Mouse (Mus musculus) gastrocnemius, adult 2 months (tissue): ENCODE results near the gene Ripor2. TPM values are rescaled to one million over a fixed set of nuclear protein-coding genes. Genes with fewer than 3 reads are reported as not detected.

Experiments used
- DNase-seq: peaks from one replicate; pipeline ENCODE4 v3.0.0; 2022
- H3K27ac ChIP-seq: fragments of 200-600 bp; 2 replicates; pipeline ENCODE4 v1.8.1; 2022; ENCODE audit warnings: mild to moderate bottlenecking
- H3K4me3 ChIP-seq: fragments of 200-600 bp; 2 replicates; pipeline ENCODE4 v1.8.1; 2022; ENCODE audit warnings: mild to moderate bottlenecking, moderate library complexity
- CTCF ChIP-seq: fragments of 200-600 bp; IDR thresholded peaks from 2 replicates; pipeline ENCODE4 v1.8.1; 2022; ENCODE audit warnings: antibody characterized with exemption, mild to moderate bottlenecking, moderate library complexity
- intact Hi-C: fragments of 180-260 bp; cut with DNase I; formaldehyde crosslinking; loops from one replicate; pipeline ENCODE4 v1.15.1; 2025
- total RNA-seq, 2 experiments: library from RNA; stranded (reverse); gene quantifications; 2 replicates each; pipeline ENCODE4 v1.2.3; 2021

Ripor2 gene
- total RNA-seq, 2 experiments from 2014 or later: 3.7 to 6.1 TPM

DNA sequence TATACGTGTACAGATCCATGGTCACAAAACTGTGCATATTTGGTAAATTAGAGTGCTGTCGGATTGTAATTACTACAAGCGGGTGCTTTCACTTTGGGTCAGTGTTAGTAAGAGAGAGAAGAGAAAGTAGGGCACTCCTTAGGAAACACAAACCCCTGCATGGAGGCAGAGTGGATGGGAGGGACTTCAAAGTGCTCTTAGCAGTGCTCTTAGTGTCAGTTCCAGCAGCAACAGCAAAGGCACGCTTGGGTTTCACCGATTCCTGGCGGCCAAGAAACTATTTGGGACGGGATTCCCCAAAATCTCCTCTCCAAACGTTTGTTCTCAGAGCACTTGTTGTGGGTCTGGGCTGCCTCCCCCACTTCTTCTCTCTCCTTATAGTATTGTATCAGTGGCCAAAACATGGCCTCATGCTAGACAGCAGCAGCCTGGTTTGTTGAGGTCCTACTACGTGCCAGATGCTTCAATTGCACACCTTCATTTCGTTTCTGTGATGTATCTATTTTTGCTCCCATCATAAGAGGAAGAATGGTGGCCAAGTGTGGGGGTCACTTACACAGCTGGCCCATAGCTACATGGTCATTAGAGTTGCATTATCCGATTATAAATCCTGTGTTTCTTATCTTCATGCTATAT is 14.7 kb upstream of the Ripor2 start:
- DNase-seq: no peak
- TF ChIP-seq CTCF: no peak
- intact Hi-C loops: no loop called here
- no peak overlapping the region for H3K27ac ChIP-seq
- no peak overlapping the region for H3K4me3 ChIP-seq

DNA sequence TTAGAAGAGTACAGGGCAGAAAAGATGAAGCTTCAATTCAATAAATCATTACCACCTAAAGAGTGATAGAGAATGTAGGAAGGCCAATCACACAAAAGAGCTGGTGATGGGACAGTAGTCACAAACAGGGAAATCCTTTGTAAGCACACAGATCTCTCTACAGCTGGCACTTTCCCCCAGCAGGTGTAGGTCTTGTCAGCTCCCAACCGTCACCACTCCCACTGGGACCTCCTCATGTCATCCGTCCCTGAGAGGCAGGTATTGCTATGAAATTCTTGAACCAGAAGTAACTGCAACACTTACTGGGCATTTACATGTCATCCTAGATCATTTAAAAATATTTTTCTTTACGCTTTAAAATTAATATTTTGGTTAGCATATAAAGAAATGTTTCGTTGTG is 12.9 kb upstream of the Ripor2 start:
- intact Hi-C loops: no loop called here
- H3K27ac ChIP-seq: no peak overlapping the region
- TF ChIP-seq CTCF: no peak
- H3K4me3 ChIP-seq: no peak overlapping the region
- DNase-seq: no peak

DNA sequence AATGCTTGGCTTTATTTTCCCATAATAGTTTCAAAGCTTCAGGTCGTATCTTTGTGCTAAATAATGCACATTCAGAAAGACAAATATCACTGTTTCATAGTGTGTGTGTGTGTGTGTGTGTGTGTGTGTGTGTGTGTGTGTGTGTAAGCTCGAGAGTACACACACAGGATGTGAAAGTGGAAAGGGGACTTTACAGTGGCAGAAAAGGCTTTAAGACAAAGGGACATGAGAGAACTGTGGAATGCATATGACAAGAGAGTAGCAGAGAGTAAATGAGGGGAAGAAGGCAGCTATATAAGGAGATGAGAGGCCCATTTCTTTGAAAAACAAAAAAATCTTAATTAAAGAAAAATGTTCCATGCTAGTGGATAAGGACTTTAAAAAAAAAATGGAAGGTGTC is 11.3 kb upstream of the Ripor2 start:
- Histone ChIP-seq H3K27ac (no peak overlapping the region), H3K4me3 (no peak overlapping the region)
- intact Hi-C loops: no loop called here
- TF ChIP-seq CTCF: no peak
- DNase-seq: no peak

DNA sequence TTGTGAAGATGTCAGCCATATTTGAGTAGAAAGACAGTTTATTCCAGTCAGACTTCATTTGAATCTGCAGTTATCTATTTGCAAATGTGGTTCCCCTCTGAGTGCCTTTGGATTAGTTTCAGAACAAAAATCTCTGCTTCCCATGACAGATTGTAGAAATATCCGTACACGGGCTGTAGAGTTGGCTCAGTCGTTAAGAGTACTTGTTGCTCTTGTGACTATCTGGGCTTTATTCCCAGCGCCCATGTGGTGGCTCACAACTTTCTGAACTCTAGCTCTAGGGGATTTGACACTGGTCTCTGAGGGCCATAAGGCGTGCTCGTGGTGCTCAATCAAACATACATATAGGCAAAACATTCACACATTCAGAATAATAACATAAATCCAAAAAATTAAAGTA is 10.1 kb upstream of the Ripor2 start:
- TF ChIP-seq CTCF: no peak
- H3K4me3 ChIP-seq: no peak overlapping the region
- DNase-seq: no peak
- intact Hi-C loops: no loop called here
- H3K27ac ChIP-seq: no peak overlapping the region

DNA sequence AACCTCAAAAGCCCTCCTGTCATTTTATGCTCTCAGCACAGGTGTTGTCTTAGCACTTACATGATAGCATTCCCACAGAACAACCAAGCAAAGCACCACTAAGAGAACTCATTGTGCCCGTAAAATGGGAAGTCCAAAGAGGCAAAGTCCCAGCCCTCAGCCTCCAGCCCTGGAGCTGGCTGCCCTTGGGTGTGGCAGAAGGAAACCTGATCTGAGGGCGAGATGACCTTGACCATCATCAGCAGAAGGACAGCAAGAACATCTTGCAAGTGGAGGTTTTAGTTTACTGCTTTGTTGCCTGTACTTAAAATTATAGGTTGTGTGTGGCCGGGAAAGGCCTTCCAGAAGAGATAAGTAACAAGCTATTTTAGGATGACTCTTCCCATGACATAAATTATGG is 6.9 kb upstream of the Ripor2 start:
- intact Hi-C loops: no loop called here
- DNase-seq: no peak
- Histone ChIP-seq H3K27ac (no peak overlapping the region), H3K4me3 (no peak overlapping the region)
- TF ChIP-seq CTCF: no peak

DNA sequence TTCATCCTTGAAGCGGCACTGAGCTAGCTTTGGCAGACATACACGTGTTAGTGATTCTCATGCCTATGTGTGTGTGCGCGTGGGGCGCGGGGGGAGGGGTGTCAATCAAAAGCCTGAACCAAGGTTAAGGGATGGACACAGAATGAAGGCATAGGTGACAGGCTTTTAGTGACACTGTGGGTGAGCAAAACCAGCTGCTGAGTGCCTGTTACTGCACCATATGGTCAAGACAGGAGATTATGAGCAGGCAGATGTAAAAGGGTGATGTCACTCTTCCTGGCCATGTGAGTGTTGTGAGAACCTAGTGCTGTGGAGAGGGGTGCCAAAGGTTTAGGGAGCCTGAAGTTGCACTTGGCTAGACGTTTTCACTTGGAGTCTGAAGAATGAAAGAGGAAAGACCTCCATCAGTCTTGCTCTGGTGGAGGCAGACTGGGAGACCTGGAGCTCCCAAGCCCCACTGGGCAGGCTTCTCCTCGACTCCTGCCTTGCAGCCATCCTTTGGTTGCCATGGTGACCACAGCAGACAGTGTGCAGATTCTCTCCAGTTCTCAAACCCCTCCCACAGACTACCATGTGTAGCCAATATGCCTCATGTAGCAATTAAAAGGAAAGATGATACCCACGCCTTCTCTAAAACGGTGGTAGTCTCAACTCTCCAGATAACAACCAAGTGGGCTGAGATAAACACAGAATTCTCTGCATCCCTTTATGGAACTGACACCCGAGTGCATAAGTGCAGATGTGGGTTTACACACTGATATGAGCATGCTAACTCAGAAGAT is 5.5 kb upstream of the Ripor2 start:
- Histone ChIP-seq H3K27ac (no peak overlapping the region), H3K4me3 (no peak overlapping the region)
- DNase-seq: no peak
- no peak for TF ChIP-seq CTCF
- intact Hi-C loops: no loop called here

DNA sequence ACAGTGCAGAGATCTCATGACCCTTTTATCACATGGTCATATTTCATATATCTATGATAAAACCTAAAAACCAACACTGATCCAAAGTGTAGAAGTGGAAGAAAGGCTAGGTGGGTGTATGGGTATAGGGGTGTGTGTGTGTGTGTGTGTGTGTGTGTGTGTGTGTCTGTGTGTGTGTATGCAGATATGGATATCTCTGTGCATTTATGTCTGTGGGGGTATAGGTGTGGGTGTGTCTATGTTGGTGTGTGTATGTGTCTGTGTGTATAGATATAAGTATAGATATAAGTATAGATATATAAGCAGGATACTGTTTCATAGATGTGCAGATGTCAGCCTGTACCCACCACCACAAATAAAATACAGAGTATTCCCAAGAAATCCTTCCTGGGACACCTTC is 3.7 kb upstream of the Ripor2 start:
- H3K4me3 ChIP-seq: no peak overlapping the region
- TF ChIP-seq CTCF: no peak
- DNase-seq: no peak
- no peak overlapping the region for H3K27ac ChIP-seq
- intact Hi-C loops: no loop called here

DNA sequence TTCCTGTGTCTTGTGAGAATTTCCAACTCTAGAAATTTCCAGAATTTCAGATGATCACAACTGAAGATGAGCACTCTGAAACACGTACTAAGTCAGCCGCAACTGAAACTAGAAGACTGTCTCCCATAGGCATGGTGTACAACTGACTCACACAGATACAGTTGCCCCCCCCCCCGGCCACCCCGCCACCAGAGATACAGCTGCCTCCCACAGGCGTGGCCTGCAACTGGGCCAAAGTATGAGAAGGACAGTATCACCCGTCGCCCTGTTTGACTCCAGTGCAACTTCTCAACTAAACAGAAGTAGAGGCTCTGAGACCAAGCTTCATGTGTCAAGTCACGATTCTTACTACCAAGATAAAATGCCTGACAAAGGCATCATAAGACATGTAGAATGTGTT is 1.2 kb upstream of the Ripor2 start:
- no peak overlapping the region for H3K27ac ChIP-seq
- DNase-seq: no peak
- intact Hi-C loops: no loop called here
- TF ChIP-seq CTCF: no peak
- no peak overlapping the region for H3K4me3 ChIP-seq

DNA sequence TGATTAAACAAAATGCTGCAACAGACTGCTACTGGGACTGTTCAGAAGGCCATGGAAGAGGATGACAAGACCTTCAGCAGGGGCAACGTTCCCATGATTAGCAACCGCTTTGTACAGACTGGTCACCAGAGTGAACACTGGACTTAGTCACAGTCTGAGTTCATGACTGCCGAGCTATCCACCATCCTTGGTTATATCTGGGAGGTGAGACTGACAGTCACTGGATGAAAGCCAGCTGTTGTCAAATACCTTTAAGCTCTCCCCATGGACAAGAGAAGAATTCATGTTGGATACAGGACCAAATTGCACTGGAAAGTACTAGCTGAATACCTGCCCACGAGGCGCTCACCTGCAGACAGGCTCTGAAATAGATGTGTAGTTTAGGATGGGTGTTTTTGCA is 2.4 kb downstream of the Ripor2 start:
- TF ChIP-seq CTCF: no peak
- Histone ChIP-seq H3K4me3 (no peak overlapping the region), H3K27ac (no peak overlapping the region)
- intact Hi-C loops: no loop called here
- DNase-seq: no peak

DNA sequence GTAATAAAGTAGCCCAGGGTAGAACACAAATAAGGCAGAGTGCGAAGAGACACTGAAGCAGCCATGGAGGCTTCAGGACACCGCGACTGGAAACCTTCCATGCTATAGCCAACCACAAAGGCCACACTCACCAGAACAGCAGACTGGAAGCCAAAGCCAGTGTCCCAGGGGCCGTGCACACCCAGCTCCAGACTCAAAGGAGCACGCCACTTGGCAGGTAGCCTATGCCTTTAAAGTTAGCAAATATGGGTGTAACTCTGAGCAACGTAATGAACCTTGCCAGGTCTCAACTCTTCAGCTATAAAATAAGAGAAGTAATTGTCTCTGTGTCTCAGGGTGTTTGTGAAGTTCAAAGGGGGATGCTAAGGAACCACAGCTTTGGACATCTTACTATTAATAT is 2.9 kb downstream of the Ripor2 start:
- no peak for DNase-seq
- Histone ChIP-seq H3K27ac (no peak overlapping the region), H3K4me3 (no peak overlapping the region)
- intact Hi-C loops: no loop called here
- TF ChIP-seq CTCF: no peak

DNA sequence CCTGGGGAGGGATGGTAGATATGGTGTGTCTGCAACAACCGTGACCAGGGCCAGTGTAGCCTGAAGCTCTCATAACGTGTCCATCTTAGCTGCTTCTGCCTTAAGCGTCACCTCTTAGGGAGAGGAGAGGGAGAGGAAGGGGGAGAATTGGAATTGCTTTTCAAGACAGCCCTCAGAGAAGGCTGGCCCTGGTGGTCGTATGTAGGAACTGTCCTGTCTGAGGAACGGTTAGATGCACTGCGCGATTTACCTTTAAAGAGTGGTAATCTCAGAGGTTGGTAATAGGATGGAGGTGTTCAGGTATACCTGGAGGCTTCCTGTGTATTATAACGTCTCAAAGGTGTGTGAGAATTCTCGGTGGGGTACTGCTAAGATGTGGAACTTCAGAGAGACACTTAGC is 3.4 kb downstream of the Ripor2 start:
- no peak for DNase-seq
- intact Hi-C loops: no loop called here
- no peak overlapping the region for H3K27ac ChIP-seq
- no peak for TF ChIP-seq CTCF
- H3K4me3 ChIP-seq: no peak overlapping the region

DNA sequence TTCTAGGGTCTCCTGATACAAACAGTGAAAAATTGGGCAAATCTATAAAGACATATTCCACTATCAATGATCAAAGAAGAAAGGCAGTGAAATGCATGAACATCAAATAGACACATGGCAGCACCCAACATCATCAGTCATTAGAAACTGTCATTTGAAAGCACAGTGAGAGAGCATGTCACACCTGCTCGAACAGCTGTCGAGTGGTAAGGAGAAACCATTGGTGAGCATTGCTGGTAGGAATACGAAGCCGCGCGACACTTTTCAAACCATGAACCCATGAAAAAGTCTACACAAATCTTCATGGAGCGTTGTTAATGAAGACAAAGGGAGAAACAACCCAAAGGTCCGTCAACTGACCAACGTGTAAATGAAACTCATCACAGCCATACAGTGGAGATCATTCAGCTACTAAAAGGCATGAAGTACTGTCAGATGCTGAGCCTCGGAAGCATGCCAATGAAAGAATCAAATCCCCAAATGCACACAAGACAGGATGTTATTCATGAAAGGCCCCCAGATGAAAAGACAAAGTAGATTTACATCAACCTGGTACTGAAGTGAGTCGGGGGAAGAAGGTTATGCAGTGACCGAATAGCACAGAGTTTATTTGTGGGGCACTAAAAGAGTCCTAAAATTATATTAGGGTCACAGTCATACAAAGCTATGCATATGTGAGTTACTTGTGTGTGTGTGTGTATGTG is 5.4 kb downstream of the Ripor2 start:
- Histone ChIP-seq H3K4me3 (no peak overlapping the region), H3K27ac (no peak overlapping the region)
- intact Hi-C loops: no loop called here
- DNase-seq: no peak
- no peak for TF ChIP-seq CTCF

DNA sequence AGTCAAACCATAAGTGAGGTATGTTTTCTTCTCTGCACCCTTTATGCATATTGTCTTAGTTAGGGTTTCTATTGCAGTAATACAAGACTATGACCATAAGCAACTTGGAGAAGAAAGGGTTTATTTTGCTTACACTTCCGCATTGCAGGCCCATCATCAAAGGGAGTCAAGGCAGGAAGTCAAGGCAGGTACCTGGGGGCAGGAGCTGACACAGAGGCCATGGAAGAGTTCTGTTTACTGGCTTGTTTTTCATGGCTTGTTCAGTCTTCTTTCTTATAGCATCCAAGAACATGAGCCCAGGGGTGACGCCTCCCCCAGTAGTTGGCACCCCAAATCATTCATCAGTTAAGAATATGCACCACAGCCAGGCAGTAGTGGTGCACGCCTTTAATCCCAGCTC is 6.6 kb downstream of the Ripor2 start:
- intact Hi-C loops: no loop called here
- H3K27ac ChIP-seq: no peak overlapping the region
- no peak for TF ChIP-seq CTCF
- no peak overlapping the region for H3K4me3 ChIP-seq
- DNase-seq: no peak
